Mouse (Mus musculus): ENCODE data around the gene Timm23. TPM values are rescaled to one million over a fixed set of nuclear protein-coding genes. Genes with fewer than 3 reads are reported as not detected.
"Not testable (repeated sequence)": the region's sequence is repeated elsewhere in the genome, so short reads cannot be mapped to it uniquely, and the experiment has no call there.

The Timm23 gene
- polyA plus RNA-seq, 1 experiment = 224 TPM

DNA sequence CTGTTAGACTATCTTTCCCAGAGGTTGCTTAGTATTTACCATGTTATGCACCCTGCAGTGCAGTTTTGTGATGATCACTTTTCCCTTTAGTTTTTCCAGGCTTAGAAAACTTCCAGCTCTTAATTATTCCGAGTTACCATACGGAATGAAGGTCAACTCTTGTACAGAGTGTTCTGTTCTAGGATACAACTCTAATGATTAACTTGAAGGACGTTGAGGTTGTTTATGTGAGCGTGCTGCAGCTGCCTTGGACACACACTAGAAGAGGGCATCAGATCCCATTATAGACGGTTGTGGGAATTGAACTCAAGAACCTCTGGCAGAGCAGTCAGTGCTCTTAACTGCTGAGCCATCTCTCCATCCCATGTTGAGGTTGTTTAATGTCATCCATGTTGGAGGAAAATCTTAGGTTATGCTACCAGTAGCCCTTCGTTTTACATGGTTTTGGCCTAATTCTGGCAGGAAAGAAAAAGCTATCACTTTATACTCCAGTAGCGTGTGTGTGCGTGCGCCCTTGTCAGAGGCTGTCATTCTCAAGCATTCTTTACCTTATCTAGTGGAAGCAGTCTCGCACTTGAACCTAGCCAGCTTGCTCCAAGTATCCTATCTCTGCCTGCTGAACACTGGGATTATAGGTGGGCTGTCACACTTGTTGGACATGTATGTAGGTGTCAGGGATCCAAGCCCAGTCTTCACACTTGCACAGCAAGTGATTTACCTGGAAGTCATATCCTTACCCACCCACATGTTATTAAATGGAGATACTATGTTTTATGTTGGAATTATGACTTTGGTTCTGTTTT lies 22.1 kb downstream of the Timm23 start:
- no peaks in the 10 kb centered on the region for H3K27me3 ChIP-seq (ENCODE audit: control insufficient read depth, insufficient read depth, low read length)
- H3K36me3 ChIP-seq (ENCODE audit: control insufficient read depth, insufficient read depth, low read length) = peaks cover 52% of the 10 kb centered on the region
- no peak overlapping the region for H3K27ac ChIP-seq (ENCODE audit: control insufficient read depth, insufficient read depth, low read length)
- H3K4me3 ChIP-seq (ENCODE audit: control insufficient read depth, insufficient read depth, low read length) = no peak overlapping the region
- WGBS = 96% methylated on average over 10 of the region's 10 CpGs
- DNase-seq = no peak
- no peaks in the 10 kb centered on the region for H3K4me1 ChIP-seq (replicated peaks; ENCODE audit: control insufficient read depth, insufficient read depth, low read length)
- TF ChIP-seq CTCF (IDR thresholded peaks at IDR 0.05; ENCODE audit: borderline replicate concordance, control insufficient read depth, extremely low read depth, insufficient read depth, low read length, poor library complexity) (no peak), POLR2A (IDR thresholded peaks at IDR 0.05; ENCODE audit: control insufficient read depth, extremely low read depth, insufficient read depth, low read length, poor library complexity) (no peak)

DNA sequence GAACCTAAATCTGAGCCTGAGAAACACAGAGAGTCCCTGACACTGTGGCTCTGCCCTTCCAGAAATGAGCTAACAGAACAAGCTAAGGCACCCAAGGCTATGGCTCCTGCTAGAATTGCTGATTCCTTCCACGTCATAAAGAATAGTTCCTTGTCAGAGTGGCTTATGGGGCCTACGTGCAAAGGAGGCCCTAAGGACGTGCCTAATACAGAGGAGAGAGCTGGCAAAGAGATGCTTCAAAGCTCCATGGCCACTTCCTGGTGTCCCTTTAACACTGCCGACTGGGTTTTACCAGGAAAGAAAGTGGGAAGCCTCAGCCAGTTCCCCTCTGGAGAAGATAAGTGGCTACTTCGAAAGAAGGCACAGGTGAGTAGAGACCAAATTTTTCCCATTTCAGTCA lies 25.1 kb downstream of the Timm23 start:
- H3K4me1 ChIP-seq (replicated peaks; ENCODE audit: control insufficient read depth, insufficient read depth, low read length); H3K4me3 ChIP-seq (ENCODE audit: control insufficient read depth, insufficient read depth, low read length); DNase-seq; H3K27me3 ChIP-seq (ENCODE audit: control insufficient read depth, insufficient read depth, low read length); H3K27ac ChIP-seq (ENCODE audit: control insufficient read depth, insufficient read depth, low read length): not testable (repeated sequence)
- 95% methylated on average over 5 of the region's 5 CpGs for WGBS
- H3K36me3 ChIP-seq (ENCODE audit: control insufficient read depth, insufficient read depth, low read length) = peaks cover 55% of the 10 kb centered on the region

DNA sequence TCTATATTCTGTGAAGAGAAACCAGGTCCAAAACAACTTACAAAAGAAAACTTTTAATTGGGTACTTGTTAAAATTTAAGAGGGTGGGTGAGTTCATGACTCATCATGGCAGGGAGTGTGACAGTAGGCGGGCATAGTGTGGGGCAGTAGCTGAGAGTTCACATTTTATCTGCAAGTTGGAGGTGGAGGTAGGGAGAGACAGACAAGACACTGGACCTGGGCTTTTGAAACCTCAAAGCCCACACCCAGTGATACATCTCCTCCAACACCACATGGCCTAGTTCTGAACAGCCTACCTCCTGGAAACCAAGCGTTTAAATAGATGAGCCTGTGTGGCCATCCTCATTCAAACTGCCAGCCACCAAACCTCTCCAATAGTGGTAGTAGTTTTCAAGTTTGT lies 26.4 kb downstream of the Timm23 start:
- 97% methylated on average over 2 of the region's 2 CpGs for WGBS
- Histone ChIP-seq H3K27ac (ENCODE audit: control insufficient read depth, insufficient read depth, low read length) (no peak overlapping the region), H3K36me3 (ENCODE audit: control insufficient read depth, insufficient read depth, low read length) (peaks cover 43% of the 10 kb centered on the region), H3K27me3 (ENCODE audit: control insufficient read depth, insufficient read depth, low read length) (no peaks in the 10 kb centered on the region), H3K4me1 (replicated peaks; ENCODE audit: control insufficient read depth, insufficient read depth, low read length) (no peaks in the 10 kb centered on the region), H3K4me3 (ENCODE audit: control insufficient read depth, insufficient read depth, low read length) (no peak overlapping the region)
- TF ChIP-seq CTCF (IDR thresholded peaks at IDR 0.05; ENCODE audit: borderline replicate concordance, control insufficient read depth, extremely low read depth, insufficient read depth, low read length, poor library complexity) (no peak), POLR2A (IDR thresholded peaks at IDR 0.05; ENCODE audit: control insufficient read depth, extremely low read depth, insufficient read depth, low read length, poor library complexity) (no peak)
- DNase-seq = no peak

DNA sequence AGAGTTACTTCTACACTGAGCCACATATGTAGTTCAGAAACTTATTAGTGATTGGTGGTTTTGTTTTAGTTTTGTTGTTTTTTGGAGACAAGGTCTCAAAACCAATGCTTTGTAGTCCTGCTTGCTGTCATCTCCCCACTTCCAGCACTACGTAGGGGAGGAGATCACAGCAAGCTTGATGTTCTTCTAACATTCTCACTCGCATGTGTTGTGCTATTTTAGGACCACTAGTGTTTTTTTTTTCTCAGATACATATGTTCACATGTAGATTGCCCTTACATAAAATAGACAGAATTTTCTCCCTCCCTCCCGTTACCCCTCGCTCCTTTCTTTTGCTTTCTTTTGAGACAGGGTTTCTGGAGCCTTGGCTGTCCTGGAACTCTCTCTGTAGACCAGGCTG lies 31.6 kb downstream of the Timm23 start:
- Histone ChIP-seq H3K27ac (ENCODE audit: control insufficient read depth, insufficient read depth, low read length) (no peak overlapping the region), H3K27me3 (ENCODE audit: control insufficient read depth, insufficient read depth, low read length) (no peaks in the 10 kb centered on the region), H3K36me3 (ENCODE audit: control insufficient read depth, insufficient read depth, low read length) (peaks cover 29% of the 10 kb centered on the region), H3K4me3 (ENCODE audit: control insufficient read depth, insufficient read depth, low read length) (no peak overlapping the region), H3K4me1 (replicated peaks; ENCODE audit: control insufficient read depth, insufficient read depth, low read length) (peaks cover 6% of the 10 kb centered on the region)
- 78% methylated on average over 4 of the region's 4 CpGs for WGBS
- no peak for DNase-seq
- no peak for TF ChIP-seq POLR2A (IDR thresholded peaks at IDR 0.05; ENCODE audit: control insufficient read depth, extremely low read depth, insufficient read depth, low read length, poor library complexity)
- no peak for TF ChIP-seq CTCF (IDR thresholded peaks at IDR 0.05; ENCODE audit: borderline replicate concordance, control insufficient read depth, extremely low read depth, insufficient read depth, low read length, poor library complexity)

DNA sequence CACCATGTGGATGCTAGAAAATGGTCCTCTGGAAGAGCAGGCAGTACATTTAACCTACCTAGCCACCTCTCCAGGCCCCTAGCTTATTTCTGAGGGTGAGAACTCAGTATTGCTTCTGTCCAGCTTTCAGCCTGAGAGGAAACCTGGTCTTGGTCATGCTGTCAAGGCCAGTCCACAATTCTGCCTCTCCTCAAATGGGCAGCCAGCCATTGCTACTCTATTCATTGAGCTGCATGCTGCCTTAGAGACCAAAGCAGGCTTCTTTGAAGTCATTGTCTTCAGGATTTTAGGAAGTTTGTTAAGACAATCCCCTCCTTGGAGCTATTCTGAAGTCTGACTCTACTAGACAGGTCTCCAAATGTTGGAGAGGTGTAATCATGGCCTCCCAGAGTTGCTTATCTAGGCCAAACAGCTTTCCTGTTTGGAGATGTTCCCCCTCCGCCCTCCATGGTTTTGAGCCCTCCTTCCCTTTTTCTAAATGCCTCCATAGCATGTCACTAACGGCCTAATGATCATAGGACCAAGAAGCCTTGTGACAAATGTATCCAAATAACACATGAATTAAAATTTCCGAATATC lies 33.0 kb downstream of the Timm23 start:
- Histone ChIP-seq H3K27me3 (ENCODE audit: control insufficient read depth, insufficient read depth, low read length) (no peaks in the 10 kb centered on the region), H3K27ac (ENCODE audit: control insufficient read depth, insufficient read depth, low read length) (no peak overlapping the region), H3K36me3 (ENCODE audit: control insufficient read depth, insufficient read depth, low read length) (peaks cover 18% of the 10 kb centered on the region), H3K4me3 (ENCODE audit: control insufficient read depth, insufficient read depth, low read length) (no peak overlapping the region), H3K4me1 (replicated peaks; ENCODE audit: control insufficient read depth, insufficient read depth, low read length) (peaks cover 7% of the 10 kb centered on the region)
- 76% methylated on average over 3 of the region's 3 CpGs for WGBS
- no peak for TF ChIP-seq POLR2A (IDR thresholded peaks at IDR 0.05; ENCODE audit: control insufficient read depth, extremely low read depth, insufficient read depth, low read length, poor library complexity)
- TF ChIP-seq CTCF (IDR thresholded peaks at IDR 0.05; ENCODE audit: borderline replicate concordance, control insufficient read depth, extremely low read depth, insufficient read depth, low read length, poor library complexity) = no peak
- DNase-seq = no peak

DNA sequence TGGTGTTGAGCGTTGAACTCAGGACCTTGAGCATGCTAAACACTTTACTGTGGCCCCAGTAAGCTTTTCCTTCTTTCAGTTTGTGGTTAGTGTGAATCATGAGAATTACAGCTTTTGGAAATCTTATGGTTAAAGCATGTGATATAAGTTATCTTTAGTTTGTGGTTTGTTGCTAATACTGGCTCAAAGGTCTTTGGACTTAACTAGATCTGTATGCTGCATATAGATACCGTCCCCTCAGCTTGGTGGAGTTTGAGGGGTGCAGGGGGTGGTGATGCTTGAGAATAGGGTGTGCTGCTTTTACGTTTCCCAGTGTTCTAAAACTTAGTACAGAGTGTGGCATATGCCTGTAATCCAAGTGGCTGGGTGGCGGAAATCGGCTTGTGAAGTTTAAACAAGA lies 34.4 kb downstream of the Timm23 start:
- WGBS = 44% methylated on average over 5 of the region's 5 CpGs
- Histone ChIP-seq H3K36me3 (ENCODE audit: control insufficient read depth, insufficient read depth, low read length) (peaks cover 6% of the 10 kb centered on the region; the same call in 1 of the 2 replicates), H3K4me3 (ENCODE audit: control insufficient read depth, insufficient read depth, low read length) (no peak overlapping the region), H3K4me1 (replicated peaks; ENCODE audit: control insufficient read depth, insufficient read depth, low read length) (peaks cover 7% of the 10 kb centered on the region), H3K27me3 (ENCODE audit: control insufficient read depth, insufficient read depth, low read length) (no peaks in the 10 kb centered on the region), H3K27ac (ENCODE audit: control insufficient read depth, insufficient read depth, low read length) (no peak overlapping the region)
- DNase-seq = no peak
- TF ChIP-seq CTCF (IDR thresholded peaks at IDR 0.05; ENCODE audit: borderline replicate concordance, control insufficient read depth, extremely low read depth, insufficient read depth, low read length, poor library complexity) (no peak), POLR2A (IDR thresholded peaks at IDR 0.05; ENCODE audit: control insufficient read depth, extremely low read depth, insufficient read depth, low read length, poor library complexity) (no peak)
